Mouse (Mus musculus) left cerebral cortex, postnatal 25 days (tissue): Measurements from ENCODE around the gene Klf2. TPM values are rescaled to one million over a fixed set of nuclear protein-coding genes. Genes with fewer than 3 reads are reported as not detected.

Source experiments
- DNase-seq, 2 experiments: peaks; one replicate each; pipeline ENCODE4 v3.0.0; 2022; ENCODE audit warnings: low spot score in 2 of 2, mixed read lengths in 1 of 2
- intact Hi-C: fragments of 180-260 bp; cut with DNase I; formaldehyde crosslinking; loops from one replicate; pipeline ENCODE4 v1.15.1; 2025
- total RNA-seq, 2 experiments: library from RNA; stranded (reverse); gene quantifications; 2 replicates each; pipeline ENCODE4 v1.2.3; 2021

Klf2 gene
- total RNA-seq, 2 experiments from 2014 or later = 13.6 to 18.2 TPM

DNA sequence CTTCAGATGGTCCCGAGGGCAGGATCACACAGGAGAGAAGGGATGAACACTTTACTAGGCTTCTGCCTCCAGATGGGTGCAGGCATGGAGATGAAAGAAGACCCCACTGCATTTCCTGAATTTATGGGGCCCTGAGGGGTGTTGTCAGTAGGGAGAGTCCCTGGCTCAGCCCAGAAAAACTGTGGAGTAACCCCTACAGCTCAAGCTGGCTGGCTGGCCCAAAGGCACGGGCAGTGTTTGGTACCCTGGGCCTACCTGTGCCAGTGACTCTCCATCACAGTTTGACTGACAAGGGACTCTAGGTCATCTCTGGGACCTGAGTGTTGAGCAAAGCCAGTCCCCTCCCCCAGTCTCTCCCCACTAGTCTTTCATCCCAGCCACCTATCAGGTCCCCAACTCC is 5.9 kb downstream of the Klf2 start:
- DNase-seq = no peak
- intact Hi-C loops = loop anchor here (1.0 kb wide), 1 partner anchor 38 kb away; no protein-coding TSS in a partner anchor

DNA sequence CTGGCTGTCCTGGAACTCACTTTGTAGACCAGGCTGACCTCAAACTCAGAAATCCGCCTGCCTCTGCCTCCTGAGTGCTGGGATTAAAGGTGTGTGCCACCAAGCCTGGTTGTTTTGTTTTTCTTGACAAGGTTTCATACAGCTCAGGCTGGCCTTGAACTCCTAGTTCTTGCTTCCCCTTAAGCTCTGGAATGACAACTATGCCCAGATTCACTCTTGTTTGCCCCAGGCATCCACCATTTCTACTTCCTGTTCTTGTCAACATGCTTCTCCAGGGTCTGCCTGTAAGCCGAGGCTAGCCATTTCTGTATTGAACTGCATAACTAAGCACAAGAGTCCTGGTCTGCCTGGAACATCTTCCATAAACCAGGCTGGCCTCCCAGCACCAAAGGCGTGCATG is 10.3 kb downstream of the Klf2 start:
- intact Hi-C loops = no loop called here
- DNase-seq = no peak

DNA sequence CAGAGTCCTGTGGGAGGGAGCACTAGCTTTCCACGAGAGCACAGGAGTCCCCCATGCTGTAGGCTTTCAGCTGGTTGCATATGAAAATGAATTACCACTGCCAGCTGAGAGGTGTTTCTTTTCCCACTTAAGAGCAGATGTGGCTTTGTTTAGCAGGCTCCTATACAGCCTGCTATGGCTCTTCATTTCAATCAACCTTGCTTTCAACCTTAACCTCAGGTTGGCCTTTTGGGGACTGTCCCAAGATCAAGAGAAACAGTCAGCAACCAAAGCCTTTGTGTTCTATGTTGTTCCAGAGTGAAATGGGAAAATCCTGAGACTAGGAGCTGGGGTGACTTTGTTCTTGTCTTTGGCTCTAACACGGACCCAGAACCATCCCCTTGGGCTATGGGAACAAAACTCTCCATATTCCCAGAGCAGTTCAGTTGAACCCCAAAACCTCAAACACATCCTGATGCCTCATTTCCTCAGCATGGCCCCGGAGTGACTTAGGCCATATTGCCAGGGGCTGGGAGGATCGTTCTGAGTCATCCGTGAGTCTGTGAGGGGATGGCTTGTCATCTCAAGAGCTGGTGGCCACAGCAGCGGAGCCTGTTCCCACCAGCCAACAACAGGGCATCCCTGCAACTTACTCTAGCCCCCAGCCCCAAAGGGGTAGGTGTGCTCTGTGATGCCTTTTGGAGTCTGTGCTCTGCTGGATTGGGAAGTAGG is 12.1 kb downstream of the Klf2 start:
- DNase-seq = no peak
- intact Hi-C loops = no loop called here

DNA sequence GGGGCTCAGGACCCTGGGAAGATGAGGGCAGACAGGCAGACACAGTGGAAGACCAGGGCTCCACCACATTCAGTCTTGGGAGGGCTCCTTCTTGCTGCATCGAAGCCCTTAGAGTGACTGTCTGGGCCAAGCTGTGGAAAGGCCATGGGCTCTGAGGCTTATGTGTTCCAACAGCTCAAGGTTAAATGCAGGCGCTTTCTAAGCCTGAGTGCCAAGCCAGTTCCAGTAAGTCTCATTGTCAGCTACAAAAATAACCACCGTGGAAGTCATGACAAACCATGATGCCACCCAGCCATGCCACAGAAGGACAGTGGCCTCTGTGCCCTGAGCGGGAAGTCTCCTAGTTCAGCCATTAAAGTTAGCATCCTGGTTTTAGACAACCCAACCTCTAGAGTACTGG is 12.8 kb downstream of the Klf2 start:
- intact Hi-C loops = no loop called here
- DNase-seq = no peak

DNA sequence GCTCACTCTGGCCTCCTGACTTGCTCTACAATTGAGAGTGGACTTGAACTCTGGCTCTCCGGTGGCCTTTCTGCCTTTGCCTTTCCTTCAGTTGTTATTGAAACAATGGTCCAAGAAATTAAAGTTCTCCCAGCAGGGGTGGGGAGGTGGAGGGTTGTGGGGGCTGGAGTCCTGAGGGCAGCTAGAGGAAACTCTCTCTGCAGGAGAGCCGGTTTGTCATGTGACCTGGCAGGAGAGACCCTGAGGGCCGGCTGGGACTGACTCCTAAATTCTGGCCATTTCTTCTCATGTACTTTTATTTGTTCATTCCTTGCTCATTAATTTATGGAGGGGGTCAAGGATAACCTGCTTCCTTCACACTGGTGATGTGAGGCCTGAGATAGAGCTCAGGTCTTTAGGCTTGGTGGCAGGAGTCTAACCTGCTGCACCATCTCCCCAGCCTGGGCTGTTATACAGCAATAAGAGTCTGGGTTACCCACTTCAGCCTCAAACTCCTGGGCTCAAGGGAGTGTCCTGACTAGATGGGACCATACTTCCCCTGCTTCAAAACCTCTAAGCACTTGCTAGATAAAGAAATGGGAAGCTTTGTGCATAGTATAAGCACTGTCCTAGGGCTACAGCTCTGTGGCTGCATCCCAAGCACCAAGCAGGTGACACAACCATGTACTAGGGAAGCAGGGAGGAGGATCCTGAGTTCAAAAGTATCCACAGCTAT is 14.8 kb downstream of the Klf2 start:
- DNase-seq = no peak
- intact Hi-C loops = no loop called here

DNA sequence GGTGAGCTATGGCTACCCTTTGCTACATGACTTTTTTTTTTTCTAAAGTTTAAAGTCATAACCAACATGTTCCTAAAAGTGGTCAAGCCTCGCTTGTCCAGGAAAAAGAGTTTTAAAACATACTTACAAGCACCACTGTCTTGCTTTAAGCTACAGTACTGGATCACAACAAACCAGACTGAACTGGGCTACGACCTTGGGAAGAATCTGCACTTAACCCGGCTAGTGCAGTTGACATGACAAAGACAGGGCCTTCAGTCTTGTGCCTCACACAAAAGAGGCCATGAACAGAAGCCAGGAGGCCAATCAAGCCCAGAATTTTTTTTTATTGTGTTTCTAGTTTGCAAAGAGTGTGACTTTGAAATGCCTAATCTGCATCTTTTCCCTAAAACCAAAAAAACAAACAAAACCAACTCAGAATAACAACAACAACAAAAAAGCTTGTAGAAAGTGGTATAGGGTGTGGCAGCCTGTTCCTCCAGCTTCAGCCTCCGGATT is 15.4 kb downstream of the Klf2 start:
- intact Hi-C loops = no loop called here
- DNase-seq = no peak

DNA sequence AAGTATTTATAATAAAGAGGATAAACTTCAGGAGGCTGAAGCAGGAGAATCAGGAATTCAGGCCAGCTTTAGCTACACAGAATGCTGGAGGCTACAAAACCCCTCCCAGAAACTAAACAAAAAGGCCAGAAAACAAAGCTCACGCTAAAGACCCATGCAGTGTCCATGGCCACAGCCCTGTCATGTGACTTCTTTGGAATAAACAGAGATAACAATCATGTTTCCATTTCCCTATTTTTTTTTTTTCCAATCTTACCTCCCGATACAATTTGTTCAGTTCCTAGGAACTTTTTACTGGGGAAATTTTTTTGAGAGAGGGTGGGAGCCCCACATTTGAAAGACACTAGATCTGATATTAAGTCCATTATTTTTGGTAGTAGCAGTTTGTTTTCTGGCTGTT is 17.4 kb downstream of the Klf2 start:
- intact Hi-C loops = no loop called here
- DNase-seq = no peak

DNA sequence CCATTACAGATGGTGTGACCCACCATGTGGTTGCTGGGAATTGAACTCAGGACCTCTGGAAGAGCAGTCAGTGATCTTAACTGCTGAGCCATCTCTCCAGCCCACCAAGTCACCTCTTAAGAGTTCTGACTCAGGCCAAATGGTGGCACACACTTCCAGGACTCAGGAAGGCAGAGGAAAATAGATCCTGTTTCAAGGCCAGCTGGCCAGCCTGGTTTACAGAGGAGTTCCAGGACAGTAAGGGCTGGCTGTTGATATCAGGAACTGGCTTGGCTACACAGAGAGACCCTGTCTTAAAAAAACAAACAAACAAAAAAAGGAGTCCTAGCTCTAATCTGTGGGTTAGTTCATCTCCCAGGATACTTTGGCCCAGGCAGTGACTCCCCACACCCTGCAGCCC is 18.2 kb downstream of the Klf2 start:
- intact Hi-C loops = no loop called here
- DNase-seq = no peak

DNA sequence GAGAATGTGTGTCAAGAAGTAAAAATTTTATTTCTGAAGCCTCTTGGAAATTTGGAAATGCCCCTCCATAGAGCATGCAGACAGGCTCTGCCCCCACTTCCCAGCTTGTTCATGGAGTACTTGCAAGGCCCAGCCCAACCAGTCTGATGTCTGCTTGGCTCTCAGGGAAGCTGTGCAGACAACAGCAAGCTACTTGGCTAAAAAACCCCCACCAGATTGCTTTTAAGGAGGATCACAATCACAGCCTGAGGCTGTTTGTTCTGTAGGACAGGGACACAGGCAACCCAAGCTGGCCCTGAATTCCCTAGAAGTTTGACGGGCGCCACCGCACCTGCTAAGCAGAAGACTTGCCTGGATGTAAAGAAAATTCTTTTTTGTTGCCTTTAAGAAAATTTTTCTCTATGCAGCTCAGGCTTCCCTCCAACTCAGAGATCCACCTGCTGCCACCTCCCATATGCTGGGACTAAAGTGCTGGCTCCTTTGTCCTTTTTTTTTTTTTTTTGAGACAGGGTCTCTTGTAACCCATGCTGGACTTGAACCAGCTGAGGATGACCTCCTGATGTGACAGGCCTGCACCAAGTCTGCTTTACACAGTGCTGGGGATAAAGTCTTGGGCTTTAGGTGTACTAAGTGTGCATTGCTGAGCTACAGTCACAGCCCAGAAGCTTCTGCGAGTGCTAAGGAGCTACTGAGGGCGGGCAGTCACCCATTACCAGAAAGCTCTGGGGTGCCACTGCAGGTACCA is 23.9 kb downstream of the Klf2 start:
- intact Hi-C loops = no loop called here
- no peak for DNase-seq

DNA sequence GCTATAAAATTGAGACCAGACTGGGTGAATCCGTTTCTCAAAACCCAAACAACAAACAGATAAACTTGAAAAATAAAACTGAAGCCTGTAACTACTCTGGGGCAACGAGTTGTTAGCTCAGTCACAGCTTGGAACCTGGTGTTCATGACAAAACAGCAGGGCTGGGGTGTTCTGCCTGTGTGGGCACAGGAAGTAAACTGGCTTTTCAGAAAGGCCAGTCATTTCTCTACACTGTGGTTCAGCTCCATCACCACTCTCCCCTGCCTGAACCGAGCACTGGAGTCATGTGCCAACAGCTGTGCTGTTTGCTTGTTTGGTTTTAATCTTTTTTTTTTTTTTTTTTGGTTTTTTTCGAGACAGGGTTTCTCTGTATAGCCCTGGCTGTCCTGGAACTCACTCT is 24.9 kb downstream of the Klf2 start:
- no peak for DNase-seq
- intact Hi-C loops = no loop called here

DNA sequence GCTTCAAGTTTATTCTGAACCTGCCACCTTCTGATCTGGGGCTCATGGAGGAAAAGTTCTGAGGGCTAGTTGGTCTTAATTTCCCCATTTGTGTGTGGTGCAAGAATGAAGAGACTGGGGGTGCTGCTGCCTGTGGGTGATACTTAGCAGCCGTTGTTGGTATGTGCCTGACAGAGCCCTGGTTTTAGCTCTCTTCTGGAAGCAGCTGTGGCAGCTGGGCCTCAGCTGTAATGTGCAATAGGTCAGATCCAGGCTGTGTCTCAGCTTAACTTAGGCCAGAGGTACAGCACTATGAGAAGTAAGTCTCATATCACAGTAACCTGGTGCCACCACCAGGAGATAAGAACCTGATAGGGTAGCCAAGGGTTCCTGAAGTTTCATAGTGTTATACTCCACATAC is 28.7 kb downstream of the Klf2 start:
- intact Hi-C loops = no loop called here
- no peak for DNase-seq

DNA sequence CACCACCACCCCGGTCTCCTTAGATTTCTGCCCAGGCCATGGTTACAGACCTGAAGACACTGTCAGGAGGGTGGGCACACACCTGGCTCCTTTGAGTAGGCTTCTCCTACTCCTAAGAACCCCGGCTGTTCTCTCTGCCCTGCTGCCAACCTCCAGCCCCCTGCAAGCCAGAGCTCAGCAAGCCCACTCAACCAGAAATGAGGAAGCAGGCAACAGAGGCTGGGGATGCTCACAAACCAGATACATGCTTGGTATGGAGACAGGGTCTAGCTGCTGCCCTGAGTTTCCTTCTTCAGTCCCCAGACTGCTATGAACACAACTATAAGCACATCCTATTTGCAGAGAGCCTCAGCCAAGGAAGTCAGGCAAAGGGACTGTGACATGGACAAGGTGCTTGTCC is 29.3 kb downstream of the Klf2 start:
- intact Hi-C loops = no loop called here
- DNase-seq = no peak

DNA sequence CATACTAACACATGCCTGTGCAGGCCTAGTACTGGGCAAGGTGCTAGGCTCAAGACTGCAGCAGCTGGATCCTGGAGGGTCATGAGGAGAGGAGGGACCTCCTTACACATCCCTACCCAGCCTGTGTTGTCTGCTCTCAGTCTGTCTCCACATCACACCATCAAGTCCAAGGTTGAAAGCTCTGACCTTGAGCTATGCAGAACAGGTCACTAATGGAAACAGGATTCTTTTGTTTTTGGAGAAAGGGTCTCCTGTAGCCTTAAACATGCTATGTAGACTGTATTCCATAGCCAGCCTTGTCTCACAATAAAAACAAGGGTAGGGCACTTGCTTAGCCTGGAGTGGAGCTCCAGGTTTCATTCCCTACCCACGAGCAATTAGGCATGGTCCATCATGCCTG is 30.1 kb downstream of the Klf2 start:
- DNase-seq = no peak
- intact Hi-C loops = no loop called here

DNA sequence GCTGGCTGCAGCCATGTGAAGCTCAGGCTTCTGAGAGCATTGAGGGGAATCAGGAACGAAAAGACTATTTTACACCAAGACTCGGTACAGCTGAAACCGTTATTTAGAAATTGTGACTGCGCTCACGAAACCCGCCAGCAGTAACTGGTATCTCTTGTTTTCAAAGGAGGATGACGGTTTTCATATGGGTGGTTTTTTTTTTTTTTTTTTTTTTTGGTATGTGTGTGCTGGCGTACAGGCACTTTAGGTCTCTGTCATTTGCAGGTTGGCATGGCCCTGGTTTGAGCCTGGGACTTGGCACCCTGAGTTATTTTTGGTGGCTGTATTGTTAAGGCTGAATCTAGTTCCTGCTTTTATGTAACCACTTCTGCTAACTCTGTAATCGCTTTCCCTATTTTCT is 31.0 kb downstream of the Klf2 start:
- intact Hi-C loops = no loop called here

DNA sequence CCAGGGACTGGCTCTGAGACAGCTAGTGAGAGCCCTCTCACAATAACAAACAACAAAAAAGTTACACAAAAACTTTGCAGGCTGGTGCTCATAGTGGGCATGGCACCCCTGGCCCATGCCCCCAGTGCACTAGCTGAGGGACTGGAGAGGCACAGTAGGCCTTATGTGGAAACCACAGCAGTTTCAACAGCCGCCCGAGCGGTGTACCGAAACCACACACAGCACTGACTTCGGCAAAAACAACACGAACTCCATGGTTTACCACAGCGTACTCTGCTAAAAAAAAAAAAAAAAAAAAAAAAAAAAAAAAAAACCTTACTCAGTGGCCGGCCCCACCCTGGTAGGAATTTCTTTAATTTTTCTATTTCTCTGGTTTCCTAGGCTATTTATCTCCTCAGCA is 31.9 kb downstream of the Klf2 start:
- intact Hi-C loops = no loop called here

More for the DNA sequence above, 31.0 kb downstream of the Klf2 start:
- no peak for DNase-seq

DNA sequence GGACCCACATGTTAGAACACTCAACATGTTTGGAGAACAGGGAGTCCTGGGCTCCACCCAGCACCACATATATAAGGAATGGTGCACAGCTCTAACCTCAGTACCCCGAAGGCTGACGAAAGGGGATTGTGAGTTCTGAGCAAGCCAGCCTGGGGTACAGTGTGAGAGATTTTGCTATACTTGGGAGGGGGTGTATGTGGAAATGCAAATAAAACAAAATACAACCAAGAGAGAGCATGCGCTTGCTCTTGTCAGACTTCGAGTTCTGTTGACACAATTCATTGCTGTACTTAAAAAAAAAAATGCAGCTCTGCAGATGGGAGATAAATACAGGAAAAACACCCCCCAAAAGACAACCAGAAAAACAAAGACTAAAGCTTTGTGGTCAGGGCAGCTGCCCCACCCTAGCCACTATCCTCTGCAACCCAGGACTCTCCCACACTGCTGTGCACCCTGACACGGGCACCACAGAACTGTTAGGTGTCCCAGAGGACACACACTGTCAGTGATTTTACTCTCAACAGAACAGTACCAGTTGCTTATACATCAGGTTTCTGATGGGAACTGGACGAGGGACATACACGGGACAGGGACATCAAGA is 32.7 kb downstream of the Klf2 start:
- intact Hi-C loops = no loop called here
- DNase-seq = no peak

More for the DNA sequence above, 31.9 kb downstream of the Klf2 start:
- DNase-seq = no peak

DNA sequence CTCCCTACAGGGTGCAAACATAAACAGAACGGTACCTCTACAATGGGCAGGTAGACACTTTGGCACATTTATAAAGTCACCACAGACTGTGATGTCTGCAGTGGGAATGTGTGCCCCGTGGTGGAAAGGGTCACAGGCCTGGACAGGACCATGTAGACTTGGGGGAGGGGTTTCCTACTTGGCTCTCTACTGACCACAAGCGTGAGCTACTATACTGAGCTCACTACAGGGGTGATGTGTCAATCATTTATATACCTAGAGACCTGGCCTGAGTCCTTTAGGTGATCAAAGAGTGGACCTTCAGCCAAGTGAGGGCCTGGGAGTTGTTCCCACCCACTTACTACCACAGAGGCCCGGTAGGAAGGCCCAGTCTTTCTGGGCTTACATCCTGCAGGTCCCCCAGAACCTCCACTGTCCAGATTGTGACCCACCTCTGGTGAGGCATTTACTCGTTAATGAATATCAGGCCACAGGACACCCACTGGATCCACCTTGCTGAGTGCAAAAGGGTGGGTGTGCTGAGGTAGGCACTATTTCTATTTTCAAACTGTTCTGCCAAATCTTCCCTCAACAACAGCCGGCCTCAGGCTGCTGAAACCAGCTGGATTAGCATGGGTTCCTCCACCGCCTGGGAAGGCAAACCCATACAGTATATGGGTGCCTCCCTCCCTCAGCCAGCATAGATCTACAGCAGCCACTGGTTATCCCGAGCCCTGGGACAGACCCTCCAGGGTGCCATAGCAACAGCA is 34.3 kb downstream of the Klf2 start:
- intact Hi-C loops = no loop called here
- peak in 1 of 2 experiments; percentile 46 for DNase-seq

DNA sequence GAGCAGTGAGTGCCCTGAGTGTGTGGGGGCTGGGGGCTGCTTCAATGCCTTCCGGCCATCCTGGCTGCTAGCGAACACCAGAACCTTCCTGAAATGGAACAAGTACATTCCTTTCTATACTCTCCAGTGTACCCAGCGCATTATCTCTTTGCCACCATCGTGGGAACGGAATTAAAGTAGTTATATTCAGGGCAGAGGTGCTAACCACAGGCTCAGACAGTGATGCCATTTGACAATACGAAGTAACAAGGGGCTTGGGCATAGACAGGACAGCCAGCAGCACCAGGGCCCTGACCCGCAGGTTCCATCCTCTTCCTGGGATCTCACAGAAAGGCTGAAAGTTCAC is 34.8 kb downstream of the Klf2 start:
- intact Hi-C loops = no loop called here

DNA sequence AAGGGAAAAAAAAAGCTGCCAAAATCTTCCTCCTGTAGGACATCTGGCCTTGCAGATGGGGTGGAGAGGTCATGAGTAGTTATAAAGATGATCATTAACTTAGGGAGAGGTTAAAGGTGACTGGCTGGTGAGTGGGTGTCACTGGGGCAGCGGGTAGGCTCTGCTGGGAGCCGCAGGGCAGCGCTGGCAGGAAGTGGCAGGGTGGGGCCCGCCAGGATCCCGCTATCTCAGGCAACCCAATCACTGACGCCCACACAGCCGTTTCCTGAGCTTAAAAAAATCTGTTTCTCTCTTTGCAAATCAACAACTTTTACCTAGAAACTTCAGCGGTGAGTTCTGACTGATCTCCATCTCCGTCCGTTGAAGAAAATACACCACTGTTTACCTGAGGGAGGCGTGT is 35.4 kb downstream of the Klf2 start:
- DNase-seq = peak; percentile 31 to 39
- intact Hi-C loops = no loop called here

More for the DNA sequence above, 34.8 kb downstream of the Klf2 start:
- no peak for DNase-seq

DNA sequence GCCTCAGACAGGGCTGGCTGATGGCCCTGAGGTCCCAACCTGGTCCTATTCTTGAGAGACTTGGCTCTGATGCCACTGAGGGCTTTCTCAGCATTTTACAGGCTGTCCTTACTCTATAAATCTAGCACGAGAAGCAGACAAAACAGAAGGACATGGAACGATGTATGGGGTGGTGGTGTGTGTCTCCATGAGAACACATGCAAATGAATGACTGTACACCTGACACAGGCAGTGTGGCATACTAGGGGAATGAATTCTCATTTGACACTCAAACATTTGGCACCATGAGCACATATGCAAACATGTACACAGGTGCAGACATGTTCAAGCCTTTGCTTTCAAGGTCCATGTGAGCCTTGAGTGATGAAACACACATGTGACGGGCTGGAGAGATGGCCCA is 37.8 kb downstream of the Klf2 start:
- intact Hi-C loops = no loop called here
- DNase-seq = no peak
